Mouse (Mus musculus) gastrocnemius, adult 8-10 months (tissue): ENCODE measurements around the gene Pstpip1. TPM values are rescaled to one million over a fixed set of nuclear protein-coding genes. Genes with fewer than 3 reads are reported as not detected.

Experiments used
- DNase-seq, 2 experiments: peaks; one replicate each; pipeline ENCODE4 v3.0.0; 2022; ENCODE audit warnings: low spot score in 2 of 2
- total RNA-seq, 4 experiments: library from RNA; stranded (reverse); gene quantifications; 2 replicates each; pipeline ENCODE4 v1.2.4; 2022

Gene Pstpip1
- total RNA-seq, 4 experiments from 2014 or later: 0.17 to 0.83 (median 0.32) TPM

GRCm38 (mm10) chr9:56146326-56146923, 56.7 kb downstream of the Pstpip1 start:
- no peak for DNase-seq

GRCm38 (mm10) chr9:56151745-56152481, 62.2 kb downstream of the Pstpip1 start:
- peak in 1 of 2 experiments; percentile 43 for DNase-seq

GRCm38 (mm10) chr9:56152482-56153007, 62.8 kb downstream of the Pstpip1 start:
- DNase-seq: no peak

- DNase-seq: no peak
Observed at GRCm38 (mm10) chr9:56154572-56154971, 64.8 kb downstream of the Pstpip1 start.

GRCm38 (mm10) chr9:56158077-56158476, 68.3 kb downstream of the Pstpip1 start:
- no peak for DNase-seq

- DNase-seq: no peak
Observed at GRCm38 (mm10) chr9:56159456-56159855, 69.7 kb downstream of the Pstpip1 start.

- peak; percentile 75 to 82 for DNase-seq
Observed at GRCm38 (mm10) chr9:56160341-56161141, 70.8 kb downstream of the Pstpip1 start.

GRCm38 (mm10) chr9:56165377-56165776, 75.6 kb downstream of the Pstpip1 start, which contains the start of gene Tspan3:
Gene Tspan3, minus strand, starts transcription at chr9:56165477.
- no peak for DNase-seq

- DNase-seq: no peak
Observed at GRCm38 (mm10) chr9:56166161-56166560, 76.4 kb downstream of the Pstpip1 start.

- DNase-seq: no peak
Observed at GRCm38 (mm10) chr9:56167690-56168089, 77.9 kb downstream of the Pstpip1 start.

GRCm38 (mm10) chr9:56175316-56175715, 85.6 kb downstream of the Pstpip1 start:
- DNase-seq: no peak

GRCm38 (mm10) chr9:56177354-56177753, 87.6 kb downstream of the Pstpip1 start:
- DNase-seq: no peak

Other genes starting within 250 kb of the Pstpip1 start
- 1 to 10 TPM; 8.0 to 9.3 (median 8.8) TPM for gene Scaper, start 151.8 kb upstream of the Pstpip1 start, total RNA-seq
- not detected for gene 4930563M21Rik, start 79.4 kb upstream of the Pstpip1 start, total RNA-seq
- gene Rcn2, start 48.1 kb upstream of the Pstpip1 start, total RNA-seq: 10 to 100 TPM; 19.0 to 21.3 (median 19.6) TPM
- 100 to 1,000 TPM; 105 to 114 (median 107) TPM for gene Tspan3, start 75.5 kb downstream of the Pstpip1 start, total RNA-seq